Mouse (Mus musculus): ENCODE data around the gene F7.

- TF ChIP-seq ZNF384 (IDR thresholded peaks at IDR 0.05; ENCODE audit: low read depth, low read length) (no peak), CHD2 (IDR thresholded peaks at IDR 0.05; ENCODE audit: low read depth, low read length) (no peak), MAFK (IDR thresholded peaks at IDR 0.05; ENCODE audit: insufficient read depth, low read depth, low read length) (no peak)
These were observed 40.6 kb upstream of the F7 start for GRCm38 (mm10) chr8:12985259-12985658.

Data from ES-E14 (cell line).